Mouse (Mus musculus) kidney, embryonic 16.5 days (tissue): ENCODE data around the gene Zyg11b. TPM values are rescaled to one million over a fixed set of nuclear protein-coding genes. Genes with fewer than 3 reads are reported as not detected.

Experiments used
- ATAC-seq: fragments of 200-750 bp; cut with Nextera tagmentation; 2 replicates; pipeline ENCODE4 v1.8.0; 2017; ENCODE audit warnings: moderate TSS enrichment; ENCODE audit not compliant: low FRiP score, low TSS enrichment
- H3K27ac ChIP-seq: fragments of 300-500 bp; sonication (generic); 2 replicates; pipeline ENCODE4 v1.5.1; 2014; ENCODE audit warnings: low read length
- H3K27me3 ChIP-seq: fragments of 300-500 bp; sonication (generic); 2 replicates; pipeline ENCODE4 v1.6.1; 2014; ENCODE audit warnings: low read length, control low read depth, mixed read lengths; ENCODE audit not compliant: insufficient read depth
- H3K36me3 ChIP-seq: fragments of 300-500 bp; sonication (generic); 2 replicates; pipeline ENCODE4 v1.6.1; 2014; ENCODE audit warnings: low read length, control low read depth, mixed read lengths; ENCODE audit not compliant: insufficient read depth
- H3K4me1 ChIP-seq: fragments of 300-500 bp; sonication (generic); 2 replicates; pipeline ENCODE4 v1.6.1; 2014; ENCODE audit warnings: low read length, control low read depth, mixed read lengths; ENCODE audit not compliant: insufficient read depth
- H3K4me2 ChIP-seq: fragments of 300-500 bp; sonication (generic); replicated peaks from 2 replicates; pipeline ENCODE4 v1.6.1; 2014; ENCODE audit warnings: low read depth, low read length
- H3K4me3 ChIP-seq: fragments of 300-500 bp; sonication (generic); 2 replicates; pipeline ENCODE4 v1.5.1; 2014; ENCODE audit warnings: mild to moderate bottlenecking, low read length
- H3K9ac ChIP-seq: fragments of 300-500 bp; sonication (generic); replicated peaks from 2 replicates; pipeline ENCODE4 v1.6.1; 2014; ENCODE audit warnings: low read length
- H3K9me3 ChIP-seq: fragments of 300-500 bp; sonication (generic); 2 replicates; pipeline ENCODE4 v1.6.1; 2016; ENCODE audit warnings: low read length, control low read depth
- WGBS: fragments of 180-500 bp; shearing (Covaris S2); extraction: QIAGEN DNeasy Blood & Tissue Kit; methylation state at CpG from one replicate; pipeline ENCODE4 v1.1.7; 2014; 5-methylcytosine and 5-hydroxymethylcytosine counted together
- polyA plus RNA-seq: library from polyadenylated mRNA; unstranded; fragments of >200 nt; fragmentation: Nextera tagmentation; extraction: Ambion mirVana; gene quantifications from 2 replicates; pipeline ENCODE4 v1.2.1, GENCODE M21; 2015

Zyg11b gene
- 11.6 and 11.7 TPM in 2 replicates for polyA plus RNA-seq

- H3K4me3 ChIP-seq = peak within 1 kb of the TSS; percentile 94
- peaks cover 8% of the 10 kb centered on the region; the same call in 1 of the 2 replicates for H3K9me3 ChIP-seq
- WGBS = under 1% methylated on average over 53 of the region's 58 CpGs
- peak within 1 kb of the TSS; percentile 94 for H3K9ac ChIP-seq
- peaks cover 22% of the 10 kb centered on the region for H3K4me1 ChIP-seq
- H3K4me2 ChIP-seq = peak within 1 kb of the TSS; percentile 74
- no peaks in the 10 kb centered on the region for H3K27me3 ChIP-seq
- H3K36me3 ChIP-seq = no peaks in the 10 kb centered on the region
- H3K27ac ChIP-seq = peak within 1 kb of the TSS; percentile 93
- ATAC-seq = peak; percentile 96
These were observed at the start of gene Zyg11b for GRCm38 (mm10) chr4:108300670-108301373. Gene Zyg11b (minus strand): TSS chr4:108301096.

- peaks cover 48% of the 10 kb centered on the region for H3K4me1 ChIP-seq
These were observed 49.1 kb upstream of the Zyg11b start for GRCm38 (mm10) chr4:108349836-108350547.

DNA sequence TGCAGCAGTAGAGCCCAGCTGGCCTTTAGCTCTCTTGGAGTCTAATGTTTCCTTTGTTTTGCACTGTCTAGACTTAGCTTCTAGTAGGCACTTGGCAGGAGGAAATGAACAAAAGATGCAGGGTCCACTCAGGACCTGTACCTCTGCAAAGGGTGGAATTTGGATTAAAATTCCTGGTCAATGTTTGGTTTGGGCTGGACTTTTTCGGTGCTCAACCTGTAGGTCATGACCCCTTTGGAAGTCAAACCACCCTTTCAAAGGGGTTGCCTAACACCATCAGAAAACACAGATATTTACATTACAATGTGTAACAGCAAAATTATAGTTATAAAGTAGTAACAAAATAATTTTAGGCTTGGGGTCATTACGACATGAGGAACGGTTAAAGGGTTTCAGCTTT is 48.2 kb upstream of the Zyg11b start:
- H3K27ac ChIP-seq = peak overlapping the region; percentile 58
- 74% methylated on average over 3 of the region's 3 CpGs for WGBS
- peaks cover 56% of the 10 kb centered on the region for H3K4me1 ChIP-seq
- no peak overlapping the region for H3K4me3 ChIP-seq
- no peaks in the 10 kb centered on the region for H3K27me3 ChIP-seq
- ATAC-seq = no peak
- no peaks in the 10 kb centered on the region for H3K36me3 ChIP-seq
- no peak overlapping the region for H3K4me2 ChIP-seq
- no peaks in the 10 kb centered on the region for H3K9me3 ChIP-seq
- no peak overlapping the region for H3K9ac ChIP-seq

More at GRCm38 (mm10) chr4:108349836-108350547, 49.1 kb upstream of the Zyg11b start:
- H3K9me3 ChIP-seq = no peaks in the 10 kb centered on the region
- ATAC-seq = no peak
- H3K27ac ChIP-seq = peak overlapping the region; percentile 83
- no peaks in the 10 kb centered on the region for H3K36me3 ChIP-seq
- WGBS = 16% methylated on average over 8 of the region's 8 CpGs
- H3K27me3 ChIP-seq = no peaks in the 10 kb centered on the region
- H3K4me2 ChIP-seq = no peak overlapping the region
- peak overlapping the region; percentile 29; the same call in 1 of the 2 replicates for H3K9ac ChIP-seq
- H3K4me3 ChIP-seq = no peak overlapping the region

DNA sequence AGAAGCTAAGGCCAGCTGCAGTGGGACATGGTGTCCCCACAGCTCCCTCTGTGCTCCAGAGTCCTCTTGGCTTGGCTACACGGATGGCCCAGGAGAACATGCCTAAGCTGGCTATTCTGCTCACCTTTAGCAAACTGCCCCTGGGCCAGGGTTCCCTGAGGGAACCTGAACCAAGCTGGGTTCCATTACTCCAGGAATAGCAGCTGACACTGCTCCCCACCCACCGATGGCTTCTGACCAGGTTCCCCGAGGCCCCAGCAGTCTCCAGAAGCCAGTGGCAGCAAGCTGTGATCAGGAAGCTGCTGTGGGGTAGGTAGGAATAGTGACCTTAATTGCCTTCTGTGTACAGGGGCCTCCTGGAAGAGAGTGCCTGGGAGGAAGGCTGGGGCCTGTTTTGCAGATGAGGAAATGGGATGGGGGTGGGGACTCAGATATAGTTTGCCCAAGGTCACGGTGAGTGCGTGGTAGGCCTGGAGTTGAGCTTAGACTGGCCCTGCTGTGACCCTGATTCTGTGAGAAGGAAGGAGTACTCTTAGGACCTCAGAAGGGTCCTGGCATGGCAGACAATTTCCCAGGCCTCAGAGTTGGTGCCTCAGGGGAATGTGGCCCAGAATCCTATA is 47.5 kb upstream of the Zyg11b start:
- no peak overlapping the region for H3K4me3 ChIP-seq
- 40% methylated on average over 5 of the region's 5 CpGs for WGBS
- no peaks in the 10 kb centered on the region for H3K9me3 ChIP-seq
- ATAC-seq = no peak
- no peaks in the 10 kb centered on the region for H3K36me3 ChIP-seq
- peak overlapping the region; percentile 58 for H3K27ac ChIP-seq
- peak overlapping the region; percentile 42; the same call in 1 of the 2 replicates for H3K9ac ChIP-seq
- no peak overlapping the region for H3K4me2 ChIP-seq
- H3K27me3 ChIP-seq = no peaks in the 10 kb centered on the region
- peaks cover 56% of the 10 kb centered on the region for H3K4me1 ChIP-seq

- peak; percentile 10; the same call in 1 of the 2 replicates for ATAC-seq
- 0 out of 2 replicates have a peak overlapping the region, but pooled peaks have one; percentile 3 for H3K27ac ChIP-seq
These were observed 46.2 kb upstream of the Zyg11b start for GRCm38 (mm10) chr4:108347111-108347510.

GRCm38 (mm10) chr4:108345826-108346225 is 44.9 kb upstream of the Zyg11b start:
- Histone ChIP-seq H3K4me3 (no peak overlapping the region), H3K27ac (peak overlapping the region; percentile 72; the same call in 1 of the 2 replicates), H3K9me3 (no peaks in the 10 kb centered on the region), H3K4me1 (peaks cover 49% of the 10 kb centered on the region), H3K27me3 (no peaks in the 10 kb centered on the region), H3K4me2 (no peak overlapping the region), H3K36me3 (no peaks in the 10 kb centered on the region), H3K9ac (no peak overlapping the region)
- 26% methylated on average over 5 of the region's 5 CpGs for WGBS
- no peak for ATAC-seq

More at GRCm38 (mm10) chr4:108347111-108347510, 46.2 kb upstream of the Zyg11b start:
- Histone ChIP-seq H3K9me3 (no peaks in the 10 kb centered on the region), H3K9ac (no peak overlapping the region), H3K27me3 (no peaks in the 10 kb centered on the region), H3K4me3 (no peak overlapping the region), H3K4me1 (peaks cover 56% of the 10 kb centered on the region), H3K4me2 (no peak overlapping the region), H3K36me3 (no peaks in the 10 kb centered on the region)
- 77% methylated on average over 5 of the region's 5 CpGs for WGBS

DNA sequence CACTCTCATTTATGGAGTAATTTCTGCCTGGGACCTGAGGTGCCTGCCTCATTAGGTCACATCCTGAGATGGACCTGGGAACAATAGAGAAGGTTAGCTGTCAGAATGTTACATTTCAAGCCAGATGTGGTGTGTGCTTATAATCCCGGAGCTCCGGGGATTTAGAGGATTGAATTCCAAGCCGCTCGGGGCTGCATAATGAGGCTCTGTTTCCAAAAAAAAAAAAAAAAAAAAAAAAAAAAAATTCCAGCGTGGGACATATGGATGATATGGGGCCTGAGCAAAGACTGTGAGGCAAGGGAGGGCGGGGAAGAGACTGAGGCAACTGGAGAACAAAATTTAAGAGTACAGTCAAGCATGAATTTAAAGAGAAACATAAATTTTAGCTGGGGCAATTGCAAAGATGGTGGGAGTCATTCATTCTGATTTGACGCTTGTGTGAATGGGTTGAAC is 43.8 kb upstream of the Zyg11b start:
- Histone ChIP-seq H3K4me2 (peak overlapping the region; percentile 26; the same call in 1 of the 2 replicates), H3K27me3 (no peaks in the 10 kb centered on the region), H3K4me1 (peaks cover 37% of the 10 kb centered on the region), H3K4me3 (no peak overlapping the region), H3K27ac (peak overlapping the region; percentile 81), H3K9ac (peak overlapping the region; percentile 36; the same call in 1 of the 2 replicates), H3K9me3 (no peaks in the 10 kb centered on the region), H3K36me3 (0 out of 2 replicates have a peak, but pooled peaks cover 3% of the 10 kb centered on the region)
- ATAC-seq = peak; percentile 33; the same call in 1 of the 2 replicates
- 6% methylated on average over 7 of the region's 7 CpGs for WGBS

- no peak overlapping the region for H3K4me2 ChIP-seq
- 24% methylated on average over 4 of the region's 4 CpGs for WGBS
- H3K4me1 ChIP-seq = peaks cover 2% of the 10 kb centered on the region; the same call in 1 of the 2 replicates
- no peaks in the 10 kb centered on the region for H3K9me3 ChIP-seq
- H3K9ac ChIP-seq = no peak overlapping the region
- H3K36me3 ChIP-seq = peaks cover 35% of the 10 kb centered on the region
- no peaks in the 10 kb centered on the region for H3K27me3 ChIP-seq
- peak; percentile 73 for ATAC-seq
- H3K4me3 ChIP-seq = no peak overlapping the region
- no peak overlapping the region for H3K27ac ChIP-seq
These were observed 38.4 kb upstream of the Zyg11b start for GRCm38 (mm10) chr4:108339277-108339690.

DNA sequence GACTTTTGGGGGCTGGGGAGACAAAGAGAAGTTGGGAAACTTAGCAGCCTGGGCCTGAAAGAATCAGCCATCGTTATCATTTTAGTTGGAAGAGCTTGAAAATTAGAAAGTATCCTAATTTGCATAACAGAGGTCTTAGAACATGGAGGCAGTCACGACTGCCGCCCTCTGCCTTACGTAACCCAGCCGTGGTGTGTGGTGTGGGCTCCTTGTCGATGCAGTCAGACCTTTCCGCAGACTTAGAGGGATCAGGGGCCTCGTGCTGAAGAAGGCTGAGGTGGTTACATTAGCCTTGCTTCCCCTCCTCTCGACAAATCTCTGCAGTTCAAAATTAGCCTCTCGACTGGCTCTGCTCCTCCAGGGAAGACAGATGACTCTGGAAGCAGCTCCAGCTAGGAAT is 37.9 kb upstream of the Zyg11b start:
- no peaks in the 10 kb centered on the region for H3K4me1 ChIP-seq
- H3K27ac ChIP-seq = no peak overlapping the region
- 73% methylated on average over 10 of the region's 10 CpGs for WGBS
- 0 out of 2 replicates have a peak overlapping the region, but pooled peaks have one; percentile 22 for H3K9ac ChIP-seq
- H3K9me3 ChIP-seq = no peaks in the 10 kb centered on the region
- no peaks in the 10 kb centered on the region for H3K27me3 ChIP-seq
- peaks cover 36% of the 10 kb centered on the region for H3K36me3 ChIP-seq
- H3K4me2 ChIP-seq = no peak overlapping the region
- H3K4me3 ChIP-seq = no peak overlapping the region
- ATAC-seq = no peak
